Mouse (Mus musculus): ENCODE data around the gene Prkd1.

The Prkd1 gene

GRCm38 (mm10) chr12:50333182-50333581 lies 315.7 kb downstream of the Prkd1 start:
- no peak for DNase-seq

GRCm38 (mm10) chr12:50314634-50315033 lies 334.3 kb downstream of the Prkd1 start:
- no peak for DNase-seq

- no peak for DNase-seq
These were observed 339.6 kb downstream of the Prkd1 start for GRCm38 (mm10) chr12:50309276-50309675.

- no peak for DNase-seq
These were observed 347.6 kb downstream of the Prkd1 start for GRCm38 (mm10) chr12:50301334-50301733.

- no peak for DNase-seq
These were observed 352.8 kb downstream of the Prkd1 start for GRCm38 (mm10) chr12:50296067-50296466.

- no peak for DNase-seq
These were observed 353.3 kb downstream of the Prkd1 start for GRCm38 (mm10) chr12:50295549-50295948.

- DNase-seq, result no peak
These were observed 356.1 kb downstream of the Prkd1 start for GRCm38 (mm10) chr12:50292834-50293233.
